Mouse (Mus musculus): ENCODE measurements at regions not wholly inside any gene's neighbourhood (a gene's known extent, or its start where the extent isn't known, plus 50 kb on each side); places are given as distances from the start of the nearest gene placed in this dataset.

DNA sequence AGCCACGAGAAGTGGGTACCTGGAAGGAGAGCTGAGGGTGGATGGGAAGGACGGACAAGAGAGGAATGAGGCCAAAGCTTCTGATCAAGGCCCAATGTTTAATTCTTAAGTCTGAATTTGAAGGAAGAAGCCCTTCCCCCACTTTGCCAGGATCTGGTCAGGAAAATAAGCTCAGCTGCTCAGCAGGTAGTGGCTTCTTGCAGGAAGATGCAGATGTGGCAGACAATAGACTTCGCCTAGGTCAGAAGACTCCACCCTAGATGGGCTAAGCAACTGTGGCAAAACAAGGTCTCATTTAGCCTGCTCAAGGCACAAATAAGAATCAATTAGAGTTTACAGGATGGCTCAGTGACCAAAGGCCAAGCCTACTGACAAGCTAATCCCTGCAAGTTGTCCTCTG, 330.4 kb upstream of the Ercc4 start:
- TF ChIP-seq USF1 (IDR thresholded peaks at IDR 0.05; ENCODE audit: low read depth) (no peak), POLR2A (IDR thresholded peaks at IDR 0.05; ENCODE audit: insufficient read length, low read depth) (no peak), REST (IDR thresholded peaks at IDR 0.05; ENCODE audit: insufficient read depth, insufficient read length) (no peak), E2F4 (IDR thresholded peaks at IDR 0.05; ENCODE audit: insufficient read depth) (no peak), MAX (IDR thresholded peaks at IDR 0.05; ENCODE audit: low read depth) (no peak), POLR2AphosphoS2 (IDR thresholded peaks at IDR 0.05; ENCODE audit: insufficient read length, low read depth) (no peak), TCF12 (IDR thresholded peaks at IDR 0.05; ENCODE audit: insufficient read depth, poor library complexity, severe bottlenecking) (no peak), CEBPB (IDR thresholded peaks at IDR 0.05; ENCODE audit: insufficient read depth, poor library complexity, severe bottlenecking) (no peak), TCF3 (IDR thresholded peaks at IDR 0.05; ENCODE audit: insufficient read length, low read depth) (no peak), MYOG (IDR thresholded peaks at IDR 0.05; ENCODE audit: control insufficient read depth in 1 of 3, insufficient read depth in 1 of 3, insufficient read length in 2 of 3, low read depth in 2 of 3) (no peak), MYOD1 (IDR thresholded peaks at IDR 0.05; ENCODE audit: control insufficient read depth in 1 of 3, insufficient read length in 2 of 3, low read depth in 2 of 3) (no peak)

All from myocyte (in vitro differentiated cells).